Mouse (Mus musculus) adipocyte (in vitro differentiated cells): ENCODE data around the gene Fam240a.

Experiments used
- DNase-seq: peaks from one replicate; pipeline ENCODE4 v3.0.0-alpha.2; 2016; ENCODE audit warnings: low spot score

Fam240a gene

GRCm38 (mm10) chr9:110893429-110893828 lies 23.2 kb downstream of the Fam240a start:
- DNase-seq: no peak

- DNase-seq: no peak
Observed at GRCm38 (mm10) chr9:110892552-110892951, 24.1 kb downstream of the Fam240a start.

- DNase-seq: no peak
Observed at GRCm38 (mm10) chr9:110891077-110891828, 25.4 kb downstream of the Fam240a start.

- DNase-seq: no peak
Observed at GRCm38 (mm10) chr9:110890026-110890783, 26.5 kb downstream of the Fam240a start.

- no peak for DNase-seq
Observed at GRCm38 (mm10) chr9:110888935-110889334, 27.7 kb downstream of the Fam240a start.

GRCm38 (mm10) chr9:110887388-110888303 lies 29.0 kb downstream of the Fam240a start:
- peak; percentile 41 for DNase-seq

GRCm38 (mm10) chr9:110881953-110882352 lies 34.7 kb downstream of the Fam240a start:
- DNase-seq: no peak

- peak; percentile 21 for DNase-seq
Observed at GRCm38 (mm10) chr9:110880772-110881171, 35.9 kb downstream of the Fam240a start.

GRCm38 (mm10) chr9:110879998-110880561 lies 36.6 kb downstream of the Fam240a start, which contains the start of gene Tmie:
TSS of gene Tmie (minus strand) at chr9:110880113.
- no peak for DNase-seq

- DNase-seq: peak; percentile 55
Observed at GRCm38 (mm10) chr9:110879191-110879920, 37.3 kb downstream of the Fam240a start, which contains the start of gene Als2cl. TSS of gene Als2cl (plus strand) at chr9:110879870.

- peak; percentile 85 for DNase-seq
Observed at GRCm38 (mm10) chr9:110877888-110878287, 38.8 kb downstream of the Fam240a start.

GRCm38 (mm10) chr9:110877353-110877752 lies 39.3 kb downstream of the Fam240a start:
- peak; percentile 85 for DNase-seq

GRCm38 (mm10) chr9:110875288-110875695 lies 41.4 kb downstream of the Fam240a start:
- peak; percentile 7 for DNase-seq

GRCm38 (mm10) chr9:110874660-110875191 lies 41.9 kb downstream of the Fam240a start:
- DNase-seq: no peak

GRCm38 (mm10) chr9:110873681-110874659 lies 42.7 kb downstream of the Fam240a start:
- peak; percentile 14 for DNase-seq

- DNase-seq: peak; percentile 73
Observed at GRCm38 (mm10) chr9:110871030-110871429, 45.6 kb downstream of the Fam240a start.
